ENCODE assay signal across 8 mouse cellular contexts in the genomic region with DNA sequence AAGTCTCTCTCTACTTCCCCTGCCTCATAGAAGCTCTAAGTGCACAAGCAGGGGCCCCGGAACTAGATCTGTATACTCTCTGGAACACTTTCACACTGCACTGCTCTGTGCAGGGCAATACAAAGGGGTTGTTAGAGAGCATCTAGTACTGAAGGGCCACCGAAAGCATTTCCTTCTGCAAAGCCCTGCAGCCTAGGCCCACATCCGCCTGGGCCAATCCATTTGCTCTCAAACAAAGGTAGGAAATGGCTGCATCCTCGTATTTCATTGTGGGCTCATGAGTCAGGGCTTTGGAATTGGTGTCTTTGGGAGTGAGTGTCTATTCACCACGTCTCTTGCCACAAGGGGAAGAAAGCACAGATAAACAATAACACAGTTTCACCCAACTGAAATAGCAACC.
DNase-seq lines count a peak whose midpoint lies in the region; ATAC-seq lines count a peak whose summit lies in the region.

No protein-coding gene starts in this region.

- H3K4me2 ChIP-seq in heart, embryonic 15.5 days = 0 out of 2 replicates have a peak overlapping the region, but pooled peaks have one; percentile 14
- H3K4me2 ChIP-seq in liver, embryonic 12.5 days = no peak overlapping the region

- WGBS in heart, embryonic 15.5 days = 29% methylated on average over 5 of the region's 5 CpGs
- WGBS in liver, embryonic 12.5 days (ENCODE audit: insufficient replicate concordance) = 30% methylated on average over 5 of the region's 5 CpGs

- H3K9ac ChIP-seq in heart, embryonic 15.5 days = no peak overlapping the region
- H3K9ac ChIP-seq in liver, embryonic 12.5 days = no peak overlapping the region

- no peak overlapping the region for H3K4me3 ChIP-seq in heart, embryonic 15.5 days
- no peak overlapping the region for H3K4me3 ChIP-seq in liver, embryonic 12.5 days

- ATAC-seq in heart, embryonic 15.5 days (replicated peaks; ENCODE audit: insufficient number of reproducible peaks, insufficient read depth, low FRiP score, low read depth) = peak; percentile 72
- ATAC-seq in liver, embryonic 12.5 days = 0 out of 2 replicates have a peak, but pooled peaks have one; percentile 40

- no peaks in the 10 kb centered on the region for H3K36me3 ChIP-seq in heart, embryonic 15.5 days
- H3K36me3 ChIP-seq in liver, embryonic 12.5 days = no peaks in the 10 kb centered on the region

- peaks cover 75% of the 10 kb centered on the region for H3K4me1 ChIP-seq in heart, embryonic 15.5 days (replicated peaks)
- H3K4me1 ChIP-seq in liver, embryonic 12.5 days = 0 out of 2 replicates have a peak, but pooled peaks cover 10% of the 10 kb centered on the region

- H3K27ac ChIP-seq in heart, embryonic 15.5 days = peak overlapping the region; percentile 72
- 0 out of 2 replicates have a peak overlapping the region, but pooled peaks have one; percentile 6 for H3K27ac ChIP-seq in liver, embryonic 12.5 days

- H3K27me3 ChIP-seq in heart, embryonic 15.5 days = no peaks in the 10 kb centered on the region
- no peaks in the 10 kb centered on the region for H3K27me3 ChIP-seq in liver, embryonic 12.5 days (replicated peaks)

- peak; percentile 55 to 78 for DNase-seq in adrenal gland, adult (ENCODE audit: inconsistent age in 2 of 2, low spot score in 1 of 2)
- no peak for DNase-seq in adrenal gland, postnatal 4 days (ENCODE audit: low spot score in 2 of 2)
- DNase-seq in adrenal gland, adult 2 months = peak; percentile 74
- DNase-seq in thymus, postnatal 14 days = no peak
- DNase-seq in urinary bladder, adult 2 months (ENCODE audit: low spot score) = no peak
- DNase-seq in right cerebral cortex, adult 2 months (ENCODE audit: low spot score in 2 of 2) = no peak

- no peaks in the 10 kb centered on the region for H3K9me3 ChIP-seq in heart, embryonic 15.5 days (replicated peaks)
- no peaks in the 10 kb centered on the region for H3K9me3 ChIP-seq in liver, embryonic 12.5 days (replicated peaks)

Comparison
In these comparisons a context has a peak if more than half of its experiments do, and no peak if none do; other contexts are left out.
1. DNase-seq: peak in adrenal gland, adult (2 of 2) and adrenal gland, adult 2 months (single experiment); none in adrenal gland, postnatal 4 days (0 of 2), thymus, postnatal 14 days (single experiment), urinary bladder, adult 2 months (single experiment) and right cerebral cortex, adult 2 months (0 of 2).